Mouse (Mus musculus): ENCODE results near the gene Chst1.
A peak's percentile ranks its signal among the peaks of the same experiment; 100 is the strongest.

Chst1 gene

GRCm38 (mm10) chr2:92608810-92609581 is 9.5 kb downstream of the Chst1 start:
- peak; percentile 79 for DNase-seq (ENCODE audit: low read depth, low spot score)

GRCm38 (mm10) chr2:92609704-92610379 is 10.3 kb downstream of the Chst1 start:
- DNase-seq (ENCODE audit: low read depth, low spot score), result no peak

- DNase-seq (ENCODE audit: low read depth, low spot score), result no peak
Measured at GRCm38 (mm10) chr2:92613645-92614044, 14.1 kb downstream of the Chst1 start.

GRCm38 (mm10) chr2:92614106-92614505 is 14.6 kb downstream of the Chst1 start:
- DNase-seq (ENCODE audit: low read depth, low spot score), result no peak

- DNase-seq (ENCODE audit: low read depth, low spot score), result no peak
Measured at GRCm38 (mm10) chr2:92617077-92617756, 17.7 kb downstream of the Chst1 start.

- no peak for DNase-seq (ENCODE audit: low read depth, low spot score)
Measured at GRCm38 (mm10) chr2:92618016-92618415, 18.5 kb downstream of the Chst1 start.

- DNase-seq (ENCODE audit: low read depth, low spot score), result no peak
Measured at GRCm38 (mm10) chr2:92627633-92628032, 28.1 kb downstream of the Chst1 start.

GRCm38 (mm10) chr2:92630799-92631198 is 31.3 kb downstream of the Chst1 start:
- DNase-seq (ENCODE audit: low read depth, low spot score), result no peak

GRCm38 (mm10) chr2:92632027-92632426 is 32.5 kb downstream of the Chst1 start:
- no peak for DNase-seq (ENCODE audit: low read depth, low spot score)

- no peak for DNase-seq (ENCODE audit: low read depth, low spot score)
Measured at GRCm38 (mm10) chr2:92640555-92640954, 41.0 kb downstream of the Chst1 start.

GRCm38 (mm10) chr2:92645282-92646037 is 46.0 kb downstream of the Chst1 start:
- DNase-seq (ENCODE audit: low read depth, low spot score), result no peak

- no peak for DNase-seq (ENCODE audit: low read depth, low spot score)
Measured at GRCm38 (mm10) chr2:92649154-92649801, 49.8 kb downstream of the Chst1 start.

- no peak for DNase-seq (ENCODE audit: low read depth, low spot score)
Measured at GRCm38 (mm10) chr2:92650428-92650827, 50.9 kb downstream of the Chst1 start.

- DNase-seq (ENCODE audit: low read depth, low spot score), result no peak
Measured at GRCm38 (mm10) chr2:92651294-92651816, 51.8 kb downstream of the Chst1 start.

GRCm38 (mm10) chr2:92657189-92657588 is 57.7 kb downstream of the Chst1 start:
- no peak for DNase-seq (ENCODE audit: low read depth, low spot score)

- DNase-seq (ENCODE audit: low read depth, low spot score), result no peak
Measured at GRCm38 (mm10) chr2:92658293-92659150, 59.0 kb downstream of the Chst1 start.

- peak; percentile 30 for DNase-seq (ENCODE audit: low read depth, low spot score)
Measured at GRCm38 (mm10) chr2:92659491-92660035, 60.1 kb downstream of the Chst1 start.

GRCm38 (mm10) chr2:92662534-92663068 is 63.1 kb downstream of the Chst1 start:
- no peak for DNase-seq (ENCODE audit: low read depth, low spot score)

Data from mesoderm, embryonic 11.5 days (tissue).